Mouse (Mus musculus): ENCODE results near the gene Higd1a.

The Higd1a gene

GRCm38 (mm10) chr9:121880840-121881239 is 22.7 kb upstream of the Higd1a start:
- DNase-seq (ENCODE audit: low read depth, low spot score), result peak; percentile 42

GRCm38 (mm10) chr9:121877052-121877740 is 19.0 kb upstream of the Higd1a start:
- peak; percentile 28 for DNase-seq (ENCODE audit: low read depth, low spot score)

- no peak for DNase-seq (ENCODE audit: low read depth, low spot score)
These were observed 15.4 kb upstream of the Higd1a start for GRCm38 (mm10) chr9:121873578-121873977.

GRCm38 (mm10) chr9:121872062-121872683 is 14.0 kb upstream of the Higd1a start:
- no peak for DNase-seq (ENCODE audit: low read depth, low spot score)

DNA sequence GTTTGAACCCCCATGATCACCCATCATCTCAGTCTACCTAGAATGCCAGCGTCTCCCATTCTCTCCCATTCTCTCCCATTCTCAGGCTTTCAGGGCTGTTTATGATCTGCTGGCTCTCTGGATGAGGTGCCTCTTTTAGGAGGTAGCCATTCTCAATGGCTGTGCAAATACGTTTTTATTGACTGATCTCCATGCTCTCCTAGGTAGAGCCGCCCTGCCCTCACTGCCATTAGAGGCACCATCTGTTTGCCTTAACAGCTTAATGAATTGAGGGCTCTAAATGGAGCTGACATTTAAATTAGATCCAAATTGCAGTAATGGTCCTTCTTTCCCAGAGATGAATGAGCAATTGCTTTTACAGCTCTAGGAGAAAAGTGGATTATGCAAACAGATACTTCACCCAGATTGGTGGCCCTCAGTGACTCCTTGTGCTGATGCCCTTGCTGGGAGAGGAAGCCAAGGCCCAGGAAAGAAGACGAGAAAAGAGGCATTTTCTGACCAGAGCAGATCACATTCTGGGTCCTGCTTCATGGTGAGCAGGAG is 11.9 kb upstream of the Higd1a start:
- DNase-seq (ENCODE audit: low read depth, low spot score), result no peak

GRCm38 (mm10) chr9:121869432-121869831 is 11.3 kb upstream of the Higd1a start:
- no peak for DNase-seq (ENCODE audit: low read depth, low spot score)

DNA sequence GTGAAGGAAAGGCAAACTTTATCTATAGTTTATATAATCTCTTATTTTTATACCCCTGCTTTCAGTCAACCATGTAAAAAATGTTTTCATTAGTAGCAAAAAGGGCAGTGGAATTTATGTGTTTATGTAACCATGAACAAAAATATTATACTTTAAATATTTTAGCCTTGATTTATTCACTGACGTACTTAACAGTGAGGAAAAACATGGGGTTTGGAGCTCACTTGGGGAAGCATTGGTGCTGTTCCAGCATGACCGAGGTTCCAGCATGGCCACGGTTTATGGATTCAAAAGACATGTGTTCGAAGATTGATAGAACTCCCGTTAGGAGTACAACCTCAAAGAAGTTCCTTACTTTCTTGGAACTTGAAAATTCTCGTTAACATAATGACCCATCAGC is 10.1 kb upstream of the Higd1a start:
- DNase-seq (ENCODE audit: low read depth, low spot score), result no peak

DNA sequence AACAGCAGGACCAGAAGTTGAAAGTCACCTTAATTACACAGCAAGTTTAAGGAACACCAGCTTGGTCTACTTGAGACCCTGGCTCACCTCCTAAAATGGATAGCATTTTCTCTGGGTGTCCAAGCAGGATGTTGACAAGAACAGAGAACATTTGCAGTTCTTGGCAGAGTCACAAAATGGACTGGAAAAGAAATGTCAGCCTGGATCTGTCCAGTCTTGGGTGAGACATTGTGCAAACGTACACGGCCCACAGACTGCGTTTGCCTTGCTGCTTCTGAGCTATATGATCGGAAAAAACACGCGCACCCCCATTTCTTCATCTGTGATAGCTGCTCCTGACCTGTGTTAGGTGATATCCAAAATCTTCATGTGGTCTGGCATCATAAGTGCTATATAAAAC is 9.5 kb upstream of the Higd1a start:
- DNase-seq (ENCODE audit: low read depth, low spot score), result no peak

- DNase-seq (ENCODE audit: low read depth, low spot score), result no peak
These were observed 7.4 kb upstream of the Higd1a start for GRCm38 (mm10) chr9:121865425-121866008.

- DNase-seq (ENCODE audit: low read depth, low spot score), result no peak
These were observed 6.7 kb upstream of the Higd1a start for GRCm38 (mm10) chr9:121864837-121865236.

GRCm38 (mm10) chr9:121860921-121861320 is 2.8 kb upstream of the Higd1a start:
- no peak for DNase-seq (ENCODE audit: low read depth, low spot score)

DNA sequence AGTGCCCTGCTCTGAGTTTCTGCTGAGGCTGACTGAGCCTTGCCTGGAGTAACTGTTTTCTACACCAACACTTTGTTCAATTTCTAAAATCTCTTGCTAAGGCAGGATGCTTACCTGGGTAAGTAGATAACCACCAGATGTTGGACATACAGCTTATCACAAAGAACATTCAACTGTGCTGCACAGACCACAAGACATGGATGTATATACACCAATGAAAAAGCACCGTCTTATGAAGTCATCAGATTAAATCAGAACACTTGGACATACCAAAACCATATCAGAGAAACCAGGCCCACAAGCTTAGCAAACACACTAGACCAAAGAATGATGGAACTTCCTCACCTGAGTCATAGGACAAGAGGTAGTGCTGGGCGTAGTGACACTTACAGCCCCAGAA is 1.2 kb upstream of the Higd1a start:
- DNase-seq (ENCODE audit: low read depth, low spot score), result no peak

GRCm38 (mm10) chr9:121857474-121858152 is 549 bp downstream of the Higd1a start:
- DNase-seq (ENCODE audit: low read depth, low spot score), result peak; percentile 80

- no peak for DNase-seq (ENCODE audit: low read depth, low spot score)
These were observed 1.3 kb downstream of the Higd1a start for GRCm38 (mm10) chr9:121856649-121857416.

DNA sequence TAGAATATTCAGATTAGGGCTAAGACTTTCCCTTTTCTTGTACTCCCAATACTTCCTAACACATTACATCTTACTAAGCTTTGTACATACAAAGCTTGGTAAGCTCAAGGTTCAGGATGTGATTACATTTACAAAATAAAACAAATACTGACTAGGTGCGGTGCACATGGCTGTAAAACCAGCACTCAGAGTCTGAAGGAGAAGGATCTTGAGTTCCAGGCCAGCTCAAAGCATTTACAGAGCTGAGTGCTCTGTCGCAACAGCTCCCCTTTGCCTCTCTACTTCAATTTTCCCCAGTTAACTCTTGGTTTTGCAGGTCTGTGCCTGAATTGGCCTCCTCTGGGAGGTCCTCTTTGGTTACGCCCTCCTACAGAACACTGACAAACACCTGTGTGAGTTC is 3.9 kb downstream of the Higd1a start:
- DNase-seq (ENCODE audit: low read depth, low spot score), result no peak

DNA sequence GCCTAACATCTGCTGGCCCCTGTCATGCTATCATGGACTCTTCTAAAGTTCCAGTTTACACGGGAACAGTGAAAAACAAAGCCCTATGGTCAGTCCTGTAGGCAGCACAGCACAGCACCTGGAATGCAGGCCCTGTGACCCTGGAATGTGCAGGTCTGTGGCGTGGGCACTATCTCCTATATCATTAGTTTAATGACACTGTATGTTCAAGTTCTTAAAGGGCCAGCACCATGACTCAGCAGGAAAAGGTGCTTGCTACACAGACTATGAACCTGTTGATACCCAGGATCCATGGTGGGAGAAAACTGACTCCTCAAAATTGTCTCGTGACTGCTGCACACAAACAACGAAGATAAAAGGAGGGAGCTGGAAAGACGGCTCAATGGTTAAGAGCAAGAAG is 10.3 kb downstream of the Higd1a start:
- DNase-seq (ENCODE audit: low read depth, low spot score), result no peak

DNA sequence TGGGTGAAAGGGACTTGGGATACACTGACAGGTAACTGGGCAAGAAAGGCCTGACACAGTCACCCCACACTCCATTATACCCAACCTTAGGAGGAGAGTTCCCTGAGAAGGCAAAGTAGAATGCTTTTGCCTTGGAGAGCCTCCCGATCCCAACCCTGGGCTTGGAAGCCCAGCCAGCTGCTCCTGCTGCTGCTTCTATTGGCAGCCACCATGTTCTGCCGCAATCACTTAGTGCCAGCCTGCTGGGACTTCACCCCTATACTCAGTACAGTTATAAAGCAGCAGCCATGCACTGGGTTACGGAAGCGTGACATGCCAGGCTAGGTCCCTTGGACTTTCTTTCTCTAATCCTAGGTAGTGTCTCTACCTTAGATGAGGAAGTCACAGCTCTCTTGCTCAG is 11.0 kb downstream of the Higd1a start:
- DNase-seq (ENCODE audit: low read depth, low spot score), result no peak

GRCm38 (mm10) chr9:121846526-121847118 is 11.5 kb downstream of the Higd1a start:
- DNase-seq (ENCODE audit: low read depth, low spot score), result no peak

DNA sequence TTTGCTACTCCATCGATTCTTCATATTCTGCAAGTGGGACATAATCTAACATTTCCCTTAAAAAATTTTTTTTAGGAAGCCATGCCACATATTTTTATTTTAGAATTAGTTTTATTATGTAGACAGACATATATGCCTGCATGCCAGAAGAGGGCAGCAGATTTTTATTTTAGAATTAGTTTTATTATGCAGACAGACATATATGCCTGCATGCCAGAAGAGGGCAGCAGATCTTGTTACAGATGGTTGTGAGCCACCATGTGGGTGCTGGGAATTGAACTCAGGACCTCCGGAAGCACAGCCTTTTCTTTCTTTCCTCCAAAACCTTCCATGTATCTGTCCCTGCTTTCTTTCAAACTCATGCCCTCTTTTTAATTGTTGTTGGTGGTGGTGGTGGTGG is 15.2 kb downstream of the Higd1a start:
- DNase-seq (ENCODE audit: low read depth, low spot score), result no peak

- no peak for DNase-seq (ENCODE audit: low read depth, low spot score)
These were observed 18.6 kb downstream of the Higd1a start for GRCm38 (mm10) chr9:121839622-121839965.

Measured in WW6 (cell line).